Mouse (Mus musculus): ENCODE results near the gene Kank2. TPM values are rescaled to one million over a fixed set of nuclear protein-coding genes. Genes with fewer than 3 reads are reported as not detected.
A peak's percentile ranks its signal among the peaks of the same experiment; 100 is the strongest.

The Kank2 gene
- polyA plus RNA-seq, 1 experiment from 2014 or later, result 9.9 TPM

DNA sequence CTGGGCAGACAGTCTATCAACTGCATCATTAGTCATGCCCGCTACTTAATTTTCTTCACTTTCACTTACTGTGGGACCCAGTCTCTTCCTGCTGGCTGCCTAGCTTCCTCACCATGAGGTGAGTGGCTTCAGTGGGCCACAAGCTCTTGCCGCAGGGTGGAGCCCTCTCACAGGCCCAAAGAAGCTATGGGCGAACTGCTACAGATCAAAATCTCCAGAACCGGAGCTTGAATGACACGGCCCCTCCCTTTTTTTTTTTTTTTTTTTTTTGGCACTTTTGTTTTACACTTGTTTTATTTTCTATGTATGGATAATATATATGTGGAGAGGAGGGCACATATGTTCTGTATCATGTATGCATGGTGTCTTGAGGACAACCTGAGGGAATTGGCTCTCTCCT is 12.6 kb upstream of the Kank2 start:
- H3K27me3 ChIP-seq, result no peaks in the 10 kb centered on the region
- H3K4me3 ChIP-seq, result no peak overlapping the region
- H3K27ac ChIP-seq (replicated peaks), result no peak overlapping the region
- no peaks in the 10 kb centered on the region for H3K9me3 ChIP-seq
- 91% methylated on average over 5 of the region's 5 CpGs for WGBS
- H3K4me2 ChIP-seq (replicated peaks), result no peak overlapping the region
- ATAC-seq (ENCODE audit: low FRiP score, low read depth), result no peak
- 0 out of 2 replicates have a peak, but pooled peaks cover 5% of the 10 kb centered on the region for H3K36me3 ChIP-seq
- H3K4me1 ChIP-seq, result no peaks in the 10 kb centered on the region
- no peak overlapping the region for H3K9ac ChIP-seq (replicated peaks)

DNA sequence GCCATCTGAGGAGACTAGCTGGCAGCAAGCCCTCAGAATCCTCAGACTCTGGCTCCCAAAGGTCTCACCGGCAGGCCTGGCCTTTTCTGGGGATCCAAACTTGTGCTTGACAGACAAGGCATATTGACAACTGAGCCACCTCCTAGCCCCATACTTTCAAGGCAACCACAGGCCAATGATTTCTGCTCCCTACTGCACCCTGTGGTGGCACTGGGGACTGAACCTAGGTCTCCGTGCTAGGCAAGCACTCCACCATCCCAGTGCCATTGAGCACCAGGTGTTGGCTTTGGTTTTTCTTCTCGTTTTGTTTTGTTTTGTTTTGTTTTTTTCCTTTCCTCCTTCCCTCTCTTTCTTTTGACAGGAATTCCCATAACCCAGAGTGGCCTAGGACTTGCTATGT is 10.0 kb upstream of the Kank2 start:
- Histone ChIP-seq H3K9ac (replicated peaks) (no peak overlapping the region), H3K36me3 (0 out of 2 replicates have a peak, but pooled peaks cover 5% of the 10 kb centered on the region), H3K4me2 (replicated peaks) (no peak overlapping the region), H3K4me3 (no peak overlapping the region), H3K27ac (replicated peaks) (no peak overlapping the region), H3K27me3 (no peaks in the 10 kb centered on the region), H3K4me1 (no peaks in the 10 kb centered on the region), H3K9me3 (no peaks in the 10 kb centered on the region)
- no peak for ATAC-seq (ENCODE audit: low FRiP score, low read depth)
- WGBS, result 61% methylated on average over 3 of the region's 3 CpGs

DNA sequence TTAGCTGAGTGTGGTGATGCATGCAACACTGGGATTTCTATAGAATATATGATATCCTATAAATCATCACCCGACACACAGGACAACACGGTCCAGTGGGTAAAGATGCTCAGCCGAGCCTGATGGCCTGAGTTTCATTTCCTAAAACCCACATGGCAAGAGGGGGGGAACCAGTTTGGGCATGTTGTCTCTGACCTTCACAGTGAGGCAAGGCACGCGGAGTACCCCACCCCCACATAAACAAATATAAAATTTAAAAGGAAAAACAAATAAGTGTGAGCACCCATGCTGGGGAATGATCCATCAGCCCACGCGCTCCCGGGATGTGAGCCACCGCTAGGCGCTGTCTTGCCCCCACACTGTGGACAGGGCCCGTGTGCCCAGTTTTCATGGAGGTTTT is 8.4 kb upstream of the Kank2 start:
- no peak overlapping the region for H3K4me2 ChIP-seq (replicated peaks)
- H3K27ac ChIP-seq (replicated peaks), result no peak overlapping the region
- no peaks in the 10 kb centered on the region for H3K9me3 ChIP-seq
- no peaks in the 10 kb centered on the region for H3K36me3 ChIP-seq
- 87% methylated on average over 11 of the region's 11 CpGs for WGBS
- ATAC-seq (ENCODE audit: low FRiP score, low read depth), result no peak
- H3K9ac ChIP-seq (replicated peaks), result no peak overlapping the region
- no peaks in the 10 kb centered on the region for H3K4me1 ChIP-seq
- no peaks in the 10 kb centered on the region for H3K27me3 ChIP-seq
- no peak overlapping the region for H3K4me3 ChIP-seq

DNA sequence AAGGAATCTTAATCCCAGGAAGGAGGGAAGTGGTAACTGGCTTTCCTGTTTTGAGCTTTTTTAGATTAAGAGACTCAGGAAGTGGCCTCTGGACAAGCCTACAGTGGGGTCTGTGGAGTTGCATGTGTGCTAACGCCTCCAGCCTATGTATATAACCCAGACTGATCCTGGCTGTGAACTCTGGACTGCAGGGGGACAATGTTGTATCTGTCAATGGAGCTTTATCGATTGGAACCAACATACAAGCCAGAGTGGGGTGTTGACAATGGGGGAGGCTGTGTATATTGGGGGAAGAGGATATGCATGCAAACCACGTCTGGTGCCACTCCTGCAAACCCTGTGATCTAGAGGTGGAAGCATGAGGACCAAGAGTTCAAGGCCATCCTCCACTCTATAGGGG is 7.8 kb upstream of the Kank2 start:
- Histone ChIP-seq H3K4me2 (replicated peaks) (no peak overlapping the region), H3K9ac (replicated peaks) (no peak overlapping the region)
- no peak for ATAC-seq (ENCODE audit: low FRiP score, low read depth)

DNA sequence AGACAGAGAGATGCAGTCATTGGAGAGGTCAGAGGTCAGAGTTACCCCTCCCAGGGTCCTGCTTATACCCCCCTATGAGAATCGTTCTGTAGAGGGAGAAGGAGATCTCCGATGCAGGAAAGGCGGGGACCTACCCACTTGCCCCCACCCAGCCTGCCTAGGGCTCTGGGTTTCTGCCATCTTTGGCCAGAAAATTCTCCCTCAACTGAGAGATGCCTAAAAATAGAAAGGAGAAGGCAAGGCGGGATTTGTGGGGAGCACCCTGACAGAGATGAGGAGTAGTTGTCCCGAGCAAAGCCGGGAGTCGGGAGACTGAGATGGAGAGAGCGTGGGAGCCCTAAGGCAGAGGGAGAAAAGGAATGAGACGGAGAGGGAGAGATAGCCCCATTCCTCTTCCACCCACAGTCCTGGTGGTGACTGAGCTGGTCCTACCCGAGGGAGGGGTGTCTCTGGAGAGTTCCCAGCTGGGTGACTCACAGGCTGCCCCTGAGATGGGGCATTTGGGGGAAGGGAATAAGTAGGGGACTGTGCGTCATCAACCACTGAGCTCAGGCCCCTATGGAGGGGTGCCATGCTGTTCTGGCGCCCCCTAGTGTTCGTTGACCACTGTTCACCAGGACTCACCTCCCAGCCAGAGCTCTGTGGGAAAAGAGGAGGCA is 5.6 kb upstream of the Kank2 start:
- no peak overlapping the region for H3K4me2 ChIP-seq (replicated peaks)

More for the DNA sequence above, 7.8 kb upstream of the Kank2 start:
- no peaks in the 10 kb centered on the region for H3K9me3 ChIP-seq
- H3K27ac ChIP-seq (replicated peaks), result no peak overlapping the region
- no peaks in the 10 kb centered on the region for H3K36me3 ChIP-seq
- no peak overlapping the region for H3K4me3 ChIP-seq
- WGBS, result 71% methylated on average over 3 of the region's 3 CpGs
- H3K4me1 ChIP-seq, result no peaks in the 10 kb centered on the region
- no peaks in the 10 kb centered on the region for H3K27me3 ChIP-seq

DNA sequence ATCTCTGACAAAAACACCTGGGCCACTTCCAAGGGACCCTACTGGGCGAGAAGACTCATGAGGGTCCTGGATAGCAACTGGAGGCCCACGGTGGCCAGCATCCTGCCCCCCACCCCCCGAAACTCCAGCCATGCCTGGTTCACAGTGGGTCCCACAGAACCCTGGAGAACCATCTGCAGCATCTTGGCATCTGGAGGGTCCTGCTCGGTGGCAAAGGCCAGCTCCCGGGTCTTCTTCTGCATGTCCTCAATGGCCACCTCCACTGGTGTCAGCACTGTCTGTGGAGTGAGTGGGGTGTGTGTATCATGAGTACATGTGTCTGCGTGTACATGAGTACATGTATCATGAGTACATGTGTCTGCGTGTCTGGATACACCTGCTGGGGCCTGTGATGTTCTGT is 3.0 kb upstream of the Kank2 start:
- Histone ChIP-seq H3K27me3 (no peaks in the 10 kb centered on the region; the same call in 1 of the 2 replicates), H3K4me3 (no peak overlapping the region), H3K4me2 (replicated peaks) (no peak overlapping the region), H3K36me3 (no peaks in the 10 kb centered on the region), H3K27ac (replicated peaks) (no peak overlapping the region), H3K9ac (replicated peaks) (no peak overlapping the region), H3K9me3 (no peaks in the 10 kb centered on the region), H3K4me1 (peaks cover 10% of the 10 kb centered on the region)
- no peak for ATAC-seq (ENCODE audit: low FRiP score, low read depth)
- whole genome bisulfite sequencing, result 89% methylated on average over 7 of the region's 7 CpGs

More for the DNA sequence above, 5.6 kb upstream of the Kank2 start:
- no peak overlapping the region for H3K4me3 ChIP-seq
- H3K9me3 ChIP-seq, result no peaks in the 10 kb centered on the region
- WGBS, result 39% methylated on average over 13 of the region's 13 CpGs
- H3K27me3 ChIP-seq, result no peaks in the 10 kb centered on the region
- ATAC-seq (ENCODE audit: low FRiP score, low read depth), result peak; percentile 90
- H3K4me1 ChIP-seq, result no peaks in the 10 kb centered on the region
- no peak overlapping the region for H3K9ac ChIP-seq (replicated peaks)
- no peak overlapping the region for H3K27ac ChIP-seq (replicated peaks)
- no peaks in the 10 kb centered on the region for H3K36me3 ChIP-seq

DNA sequence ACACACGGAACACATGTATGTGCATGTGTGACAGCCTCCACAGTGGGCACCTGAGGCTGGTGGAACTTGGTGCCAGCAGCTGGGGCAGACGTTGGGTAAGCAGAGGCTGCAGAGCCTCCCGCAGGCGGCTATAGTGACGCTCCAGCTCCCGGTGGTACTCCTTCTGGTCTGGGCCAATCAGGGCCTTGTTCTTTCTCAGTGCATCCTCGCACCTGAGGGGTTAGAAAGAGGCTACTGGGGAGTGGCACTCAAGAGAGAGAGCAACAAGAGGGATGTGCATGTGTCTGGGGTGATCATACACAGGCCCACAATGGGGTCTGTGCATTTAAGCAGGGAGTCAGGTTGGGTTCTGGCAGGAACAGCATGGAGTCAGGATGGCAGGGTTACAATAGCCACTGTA is 2.6 kb upstream of the Kank2 start:
- Histone ChIP-seq H3K4me2 (replicated peaks) (no peak overlapping the region), H3K9me3 (no peaks in the 10 kb centered on the region), H3K4me1 (peaks cover 14% of the 10 kb centered on the region), H3K27me3 (no peaks in the 10 kb centered on the region; the same call in 1 of the 2 replicates), H3K9ac (replicated peaks) (no peak overlapping the region), H3K27ac (replicated peaks) (no peak overlapping the region), H3K36me3 (no peaks in the 10 kb centered on the region), H3K4me3 (no peak overlapping the region)
- ATAC-seq (ENCODE audit: low FRiP score, low read depth), result no peak
- WGBS, result 73% methylated on average over 7 of the region's 7 CpGs

DNA sequence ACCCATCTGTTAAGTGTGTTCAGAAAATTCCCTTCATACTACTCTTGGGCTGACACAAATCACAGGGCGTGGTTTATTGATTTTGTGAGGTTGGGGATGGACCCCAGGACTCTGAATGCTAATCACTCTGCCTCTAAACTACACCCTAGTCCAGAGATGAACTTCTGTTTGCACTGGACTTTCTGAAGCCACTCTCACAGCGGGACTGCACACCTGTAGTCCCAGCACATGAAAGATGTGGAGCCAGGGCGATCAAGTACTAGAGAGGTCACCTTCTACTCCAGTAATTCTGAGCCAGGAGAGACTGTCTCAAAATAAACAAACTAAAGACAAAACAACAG is 436 bp upstream of the Kank2 start:
- Histone ChIP-seq H3K9ac (replicated peaks) (no peak overlapping the region), H3K27ac (replicated peaks) (no peak overlapping the region), H3K36me3 (peaks cover 12% of the 10 kb centered on the region), H3K27me3 (no peaks in the 10 kb centered on the region; the same call in 1 of the 2 replicates), H3K9me3 (no peaks in the 10 kb centered on the region), H3K4me1 (peaks cover 16% of the 10 kb centered on the region), H3K4me3 (peak overlapping the region; percentile 68), H3K4me2 (replicated peaks) (peak overlapping the region; percentile 82)
- ATAC-seq (ENCODE audit: low FRiP score, low read depth), result no peak
- 49% methylated on average over 3 of the region's 3 CpGs for WGBS

DNA sequence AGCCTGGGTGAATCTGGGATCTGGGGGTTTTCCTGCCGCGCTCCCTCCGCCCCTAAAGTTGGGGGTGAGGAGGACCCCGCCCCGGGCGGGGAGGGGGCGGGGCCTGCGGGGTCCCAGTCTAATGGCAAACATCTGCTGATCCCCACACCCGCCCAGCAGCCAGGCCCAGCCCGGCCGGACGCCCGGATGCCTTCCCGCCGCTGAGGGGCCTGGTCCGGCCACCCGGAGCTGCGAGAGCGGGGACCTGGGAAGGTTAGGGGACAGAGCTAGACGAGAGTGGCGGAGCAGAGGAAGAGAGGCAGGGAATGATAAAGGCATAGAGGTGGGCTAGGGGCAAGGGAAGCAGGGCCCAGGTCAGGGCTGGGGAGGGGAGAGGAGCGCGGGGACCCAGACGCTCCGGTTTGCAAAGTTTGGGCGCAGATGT is 611 bp downstream of the Kank2 start:
- Histone ChIP-seq H3K9me3 (no peaks in the 10 kb centered on the region), H3K9ac (replicated peaks) (peak overlapping the region; percentile 66), H3K4me2 (replicated peaks) (peak overlapping the region; percentile 82), H3K36me3 (peaks cover 19% of the 10 kb centered on the region), H3K4me3 (peak overlapping the region; percentile 68), H3K4me1 (peaks cover 16% of the 10 kb centered on the region), H3K27me3 (no peaks in the 10 kb centered on the region; the same call in 1 of the 2 replicates), H3K27ac (replicated peaks) (peak overlapping the region; percentile 40)
- ATAC-seq (ENCODE audit: low FRiP score, low read depth), result peak; percentile 63; the same call in 1 of the 2 replicates
- WGBS, result 2% methylated on average over 25 of the region's 26 CpGs

DNA sequence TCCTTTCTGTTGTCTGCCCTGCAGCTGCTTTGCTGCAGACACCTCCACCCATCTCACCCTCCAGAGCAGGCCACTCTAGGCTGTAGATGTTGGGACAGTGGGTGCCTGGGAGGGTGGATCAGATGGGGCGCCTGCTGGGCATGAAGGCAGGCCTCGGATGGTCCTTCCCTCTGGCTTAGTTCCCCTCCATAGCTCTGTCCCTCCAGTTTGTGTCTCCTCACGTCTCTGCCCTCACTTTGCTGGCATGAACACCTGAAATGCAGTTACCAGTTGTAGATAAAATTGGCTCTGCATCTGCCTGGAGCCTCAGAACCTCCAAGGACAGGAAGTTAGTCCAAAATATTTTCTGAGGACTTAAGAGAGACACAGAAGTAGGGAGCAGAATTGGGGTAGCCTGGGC is 1.6 kb downstream of the Kank2 start:
- Histone ChIP-seq H3K27me3 (no peaks in the 10 kb centered on the region; the same call in 1 of the 2 replicates), H3K4me2 (replicated peaks) (peak overlapping the region; percentile 82; the same call in 1 of the 2 replicates), H3K27ac (replicated peaks) (no peak overlapping the region), H3K4me1 (peaks cover 17% of the 10 kb centered on the region), H3K36me3 (peaks cover 19% of the 10 kb centered on the region), H3K9me3 (no peaks in the 10 kb centered on the region), H3K9ac (replicated peaks) (no peak overlapping the region), H3K4me3 (no peak overlapping the region)
- WGBS, result 76% methylated on average over 3 of the region's 3 CpGs
- no peak for ATAC-seq (ENCODE audit: low FRiP score, low read depth)

DNA sequence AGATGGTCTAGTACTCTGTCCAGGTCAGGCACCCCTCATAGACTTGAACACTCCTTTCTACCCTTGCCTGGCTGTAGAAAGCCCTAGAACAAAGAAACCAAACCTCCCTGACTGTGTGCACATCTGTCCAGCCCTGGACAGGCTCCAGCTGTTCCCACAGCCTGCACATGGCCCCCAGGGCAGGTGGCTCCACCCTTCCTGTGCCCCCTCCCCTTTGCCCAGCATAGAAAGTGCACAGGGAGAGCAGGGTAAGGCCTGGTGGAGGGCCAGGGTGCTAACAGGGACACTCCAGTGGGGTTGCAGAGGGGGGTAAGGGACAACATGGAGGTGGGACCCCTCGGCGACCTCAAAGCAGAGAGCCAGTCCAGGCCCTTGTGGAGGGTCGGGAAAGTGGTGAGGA is 2.3 kb downstream of the Kank2 start:
- Histone ChIP-seq H3K9ac (replicated peaks) (0 out of 2 replicates have a peak overlapping the region, but pooled peaks have one; percentile 28), H3K4me1 (peaks cover 19% of the 10 kb centered on the region), H3K27ac (replicated peaks) (no peak overlapping the region), H3K36me3 (peaks cover 19% of the 10 kb centered on the region), H3K4me3 (no peak overlapping the region), H3K27me3 (no peaks in the 10 kb centered on the region; the same call in 1 of the 2 replicates), H3K4me2 (replicated peaks) (0 out of 2 replicates have a peak overlapping the region, but pooled peaks have one; percentile 1), H3K9me3 (no peaks in the 10 kb centered on the region)
- WGBS, result 69% methylated on average over 3 of the region's 3 CpGs
- no peak for ATAC-seq (ENCODE audit: low FRiP score, low read depth)

DNA sequence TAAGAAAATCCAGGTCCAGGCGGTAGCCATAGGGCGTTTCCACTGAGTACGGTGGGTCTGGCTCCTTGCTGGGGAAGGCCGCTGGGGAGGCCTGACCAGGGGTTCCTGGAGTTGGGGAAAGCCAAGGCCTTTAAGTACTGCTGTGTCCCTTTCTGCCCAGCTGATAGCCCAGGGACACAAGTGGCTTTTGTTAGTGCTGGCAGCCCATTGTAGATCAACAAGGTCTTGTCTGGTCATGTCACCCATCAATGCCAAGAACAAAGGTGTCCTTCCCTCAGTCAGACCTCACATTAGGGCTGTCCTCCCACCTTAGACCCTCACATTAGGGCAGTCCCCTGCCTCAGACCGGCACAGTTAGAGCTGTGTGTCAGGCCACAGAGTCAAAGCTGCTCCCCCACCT is 3.0 kb downstream of the Kank2 start:
- WGBS, result 83% methylated on average over 5 of the region's 5 CpGs
- no peak for ATAC-seq (ENCODE audit: low FRiP score, low read depth)
- H3K9me3 ChIP-seq, result no peaks in the 10 kb centered on the region
- H3K4me2 ChIP-seq (replicated peaks), result no peak overlapping the region
- no peaks in the 10 kb centered on the region; the same call in 1 of the 2 replicates for H3K27me3 ChIP-seq
- H3K9ac ChIP-seq (replicated peaks), result no peak overlapping the region
- H3K36me3 ChIP-seq, result peaks cover 19% of the 10 kb centered on the region
- H3K4me1 ChIP-seq, result peaks cover 19% of the 10 kb centered on the region
- no peak overlapping the region; the same call in 1 of the 2 replicates for H3K27ac ChIP-seq (replicated peaks)
- no peak overlapping the region for H3K4me3 ChIP-seq
